Mouse (Mus musculus): ENCODE measurements around the gene Fyb2.

- TF ChIP-seq UBTF (IDR thresholded peaks at IDR 0.05; ENCODE audit: borderline replicate concordance, insufficient read depth, low read depth, low read length) = no peak
- no peak for TF ChIP-seq MAFK (IDR thresholded peaks at IDR 0.05; ENCODE audit: borderline replicate concordance, low read depth, low read length)
- TF ChIP-seq SIN3A (IDR thresholded peaks at IDR 0.05; ENCODE audit: low read length) = no peak
- TF ChIP-seq MXI1 (IDR thresholded peaks at IDR 0.05; ENCODE audit: low read depth, low read length) = no peak
- TF ChIP-seq POLR2A (IDR thresholded peaks at IDR 0.05; ENCODE audit: control insufficient read depth in 1 of 2, insufficient read depth in 1 of 2, low read depth in 1 of 2, low read length in 2 of 2, poor library complexity in 1 of 2) = no peak
- TF ChIP-seq USF1 (IDR thresholded peaks at IDR 0.05; ENCODE audit: low read depth, low read length) = no peak
- TF ChIP-seq CHD2 (IDR thresholded peaks at IDR 0.05; ENCODE audit: low read length) = no peak
- no peak for TF ChIP-seq ETS1 (IDR thresholded peaks at IDR 0.05; ENCODE audit: low read depth, low read length)
- no peak for TF ChIP-seq KAT2A (conservative IDR thresholded peaks at IDR 0.05; ENCODE audit: low read depth, low read length)
- TF ChIP-seq ZNF384 (IDR thresholded peaks at IDR 0.05; ENCODE audit: low read depth, low read length) = no peak
- TF ChIP-seq CTCF (IDR thresholded peaks at IDR 0.05 in 2 of 3, conservative IDR thresholded peaks at IDR 0.05 in 1 of 3; ENCODE audit: control insufficient read depth in 1 of 3, insufficient read depth in 1 of 3, low read depth in 2 of 3, low read length in 3 of 3, poor library complexity in 1 of 3, severe bottlenecking in 1 of 3) = no peak
- no peak for TF ChIP-seq E2F4 (IDR thresholded peaks at IDR 0.05; ENCODE audit: borderline replicate concordance, low read depth, low read length)
- no peak for TF ChIP-seq POLR2AphosphoS5 (IDR thresholded peaks at IDR 0.05; ENCODE audit: borderline replicate concordance, low read depth, low read length)
Measured at GRCm38 (mm10) chr4:105033153-105033552, 119.9 kb downstream of the Fyb2 start.
